Mouse (Mus musculus): Measurements from ENCODE around the gene Slc2a12.

DNA sequence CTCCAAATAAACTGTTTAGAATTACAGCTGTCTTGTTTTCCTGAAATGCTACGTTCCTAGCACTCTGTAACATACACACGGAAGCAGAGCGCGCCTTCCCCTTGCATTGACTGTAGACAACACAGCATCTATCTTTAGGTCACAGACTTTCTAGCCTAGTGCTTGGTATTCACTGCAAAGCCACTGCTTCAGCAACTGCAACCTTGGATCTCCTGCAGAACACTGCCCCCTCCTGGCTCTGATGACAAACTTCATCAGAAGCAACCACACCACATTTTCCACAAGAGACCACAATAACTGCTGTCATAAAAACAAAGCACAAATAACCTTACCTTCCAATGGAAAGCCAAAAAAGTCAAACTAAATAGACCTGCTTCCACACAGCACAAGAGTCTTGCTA, 69.7 kb downstream of the Slc2a12 start:
- TF ChIP-seq EP300 (IDR thresholded peaks at IDR 0.05; ENCODE audit: low read depth) (no peak), CTCF (IDR thresholded peaks at IDR 0.05; ENCODE audit: low read depth) (peak; percentile 85)

All from heart, postnatal 0 days (tissue).